Mouse (Mus musculus) kidney, postnatal 0 days (tissue): ENCODE data around the gene Pou6f2. TPM values are rescaled to one million over a fixed set of nuclear protein-coding genes. Genes with fewer than 3 reads are reported as not detected.

Source experiments
- ATAC-seq: fragments of 200-750 bp; cut with Nextera tagmentation; replicated peaks from 2 replicates; pipeline ENCODE4 v1.8.0; 2017; ENCODE audit warnings: low read depth, moderate number of reproducible peaks, moderate TSS enrichment, moderate library complexity; ENCODE audit not compliant: low FRiP score
- DNase-seq: peaks from one replicate; pipeline ENCODE4 v3.0.0-alpha.2; 2016; ENCODE audit warnings: low spot score
- H3K27ac ChIP-seq: fragments of 300-500 bp; sonication (generic); 2 replicates; pipeline ENCODE4 v1.5.1; 2014; ENCODE audit warnings: mild to moderate bottlenecking
- H3K27me3 ChIP-seq: fragments of 300-500 bp; sonication (generic); 2 replicates; pipeline ENCODE4 v1.6.1; 2014; ENCODE audit warnings: low read length, mixed read lengths; ENCODE audit not compliant: insufficient read depth
- H3K36me3 ChIP-seq: fragments of 300-500 bp; sonication (generic); 2 replicates; pipeline ENCODE4 v1.6.1; 2014; ENCODE audit warnings: low read length, mixed read lengths; ENCODE audit not compliant: insufficient read depth
- H3K4me1 ChIP-seq: fragments of 300-500 bp; sonication (generic); replicated peaks from 2 replicates; pipeline ENCODE4 v1.6.1; 2014; ENCODE audit warnings: antibody characterized with exemption, low read length, mixed read lengths; ENCODE audit not compliant: insufficient read depth
- H3K4me2 ChIP-seq: fragments of 300-500 bp; sonication (generic); 2 replicates; pipeline ENCODE4 v1.6.1; 2014; ENCODE audit warnings: mild to moderate bottlenecking, low read length, moderate library complexity, mixed read lengths
- H3K4me3 ChIP-seq: fragments of 300-500 bp; sonication (generic); replicated peaks from 2 replicates; pipeline ENCODE4 v1.5.1; 2014; ENCODE audit warnings: low read depth, low read length
- H3K9ac ChIP-seq: fragments of 300-500 bp; sonication (generic); 2 replicates; pipeline ENCODE4 v1.6.1; 2014; ENCODE audit warnings: low read depth, low read length
- H3K9me3 ChIP-seq: fragments of 300-500 bp; sonication (generic); replicated peaks from 2 replicates; pipeline ENCODE4 v1.6.1; 2016; ENCODE audit warnings: low read length, inconsistent platforms, mixed read lengths
- CTCF ChIP-seq: IDR thresholded peaks from 2 replicates; pipeline ENCODE4 v1.5.1; 2016; ENCODE audit warnings: antibody characterized with exemption, low read depth, mild to moderate bottlenecking, moderate library complexity
- WGBS: fragments of 180-500 bp; shearing (Covaris S2); extraction: QIAGEN DNeasy Blood & Tissue Kit; methylation state at CpG from one replicate; pipeline ENCODE4 v1.1.7; 2014; 5-methylcytosine and 5-hydroxymethylcytosine counted together
- polyA plus RNA-seq: library from polyadenylated mRNA; unstranded; fragments of >200 nt; fragmentation: Nextera tagmentation; extraction: Ambion mirVana; gene quantifications from 2 replicates; pipeline ENCODE4 v1.2.1, GENCODE M21; 2015

The Pou6f2 gene
- polyA plus RNA-seq, 1 experiment from 2014 or later, result 0.20 TPM

- no peak for ATAC-seq
Measured at GRCm38 (mm10) chr13:18281084-18281483, 116.4 kb downstream of the Pou6f2 start.

GRCm38 (mm10) chr13:18253131-18253530 lies 144.4 kb downstream of the Pou6f2 start:
- Histone ChIP-seq H3K27me3 (no peaks in the 10 kb centered on the region), H3K9me3 (no peaks in the 10 kb centered on the region), H3K4me2 (no peak overlapping the region), H3K4me3 (no peak overlapping the region), H3K27ac (no peak overlapping the region), H3K36me3 (no peaks in the 10 kb centered on the region), H3K9ac (no peak overlapping the region), H3K4me1 (no peaks in the 10 kb centered on the region)
- ATAC-seq (no peak), DNase-seq (no peak)
- no peak for TF ChIP-seq CTCF
- 90% methylated on average over 3 of the region's 3 CpGs for WGBS

More at GRCm38 (mm10) chr13:18281084-18281483, 116.4 kb downstream of the Pou6f2 start:
- Histone ChIP-seq H3K9me3 (no peaks in the 10 kb centered on the region), H3K9ac (no peak overlapping the region), H3K4me2 (no peak overlapping the region), H3K27me3 (no peaks in the 10 kb centered on the region), H3K36me3 (no peaks in the 10 kb centered on the region), H3K4me3 (no peak overlapping the region), H3K4me1 (no peaks in the 10 kb centered on the region), H3K27ac (no peak overlapping the region)
- 60% methylated on average over 3 of the region's 3 CpGs for WGBS
- no peak for TF ChIP-seq CTCF
- DNase-seq, result no peak

- peak; percentile 89 for ATAC-seq
- WGBS, result 4% methylated on average over 22 of the region's 22 CpGs
- H3K9me3 ChIP-seq, result no peaks in the 10 kb centered on the region
- H3K27me3 ChIP-seq, result no peaks in the 10 kb centered on the region
- no peak overlapping the region for H3K9ac ChIP-seq
- peak; percentile 89 for DNase-seq
- no peaks in the 10 kb centered on the region for H3K36me3 ChIP-seq
- 0 out of 2 replicates have a peak overlapping the region, but pooled peaks have one; percentile 25 for H3K4me2 ChIP-seq
- H3K4me3 ChIP-seq, result no peak overlapping the region
- H3K27ac ChIP-seq, result no peak overlapping the region
- peak; percentile 50; the same call in 1 of the 2 replicates for TF ChIP-seq CTCF
- no peaks in the 10 kb centered on the region for H3K4me1 ChIP-seq
Measured at GRCm38 (mm10) chr13:18218566-18219234, 178.8 kb downstream of the Pou6f2 start.

GRCm38 (mm10) chr13:18211242-18211641 lies 186.2 kb downstream of the Pou6f2 start:
- no peak overlapping the region for H3K4me2 ChIP-seq
- TF ChIP-seq CTCF, result no peak
- no peaks in the 10 kb centered on the region for H3K27me3 ChIP-seq
- ATAC-seq (no peak), DNase-seq (no peak)
- H3K4me3 ChIP-seq, result no peak overlapping the region
- WGBS, result 93% methylated on average over 14 of the region's 14 CpGs
- H3K9ac ChIP-seq, result no peak overlapping the region
- no peak overlapping the region for H3K27ac ChIP-seq
- H3K9me3 ChIP-seq, result no peaks in the 10 kb centered on the region
- H3K4me1 ChIP-seq, result no peaks in the 10 kb centered on the region
- no peaks in the 10 kb centered on the region for H3K36me3 ChIP-seq

- DNase-seq (peak; percentile 2), ATAC-seq (no peak)
- Histone ChIP-seq H3K27me3 (no peaks in the 10 kb centered on the region), H3K27ac (no peak overlapping the region), H3K4me1 (no peaks in the 10 kb centered on the region), H3K36me3 (no peaks in the 10 kb centered on the region), H3K4me3 (no peak overlapping the region), H3K9ac (no peak overlapping the region), H3K9me3 (no peaks in the 10 kb centered on the region), H3K4me2 (no peak overlapping the region)
- TF ChIP-seq CTCF, result no peak
- WGBS, result 21% methylated on average over 8 of the region's 8 CpGs
Measured at GRCm38 (mm10) chr13:18204476-18205250, 192.8 kb downstream of the Pou6f2 start.

GRCm38 (mm10) chr13:18174003-18174402 lies 223.5 kb downstream of the Pou6f2 start:
- no peaks in the 10 kb centered on the region for H3K9me3 ChIP-seq
- no peak overlapping the region for H3K9ac ChIP-seq
- 51% methylated on average over 3 of the region's 3 CpGs for WGBS
- DNase-seq (peak; percentile 58), ATAC-seq (no peak)
- no peak overlapping the region for H3K4me2 ChIP-seq
- TF ChIP-seq CTCF, result peak; percentile 71
- H3K36me3 ChIP-seq, result no peaks in the 10 kb centered on the region
- H3K27me3 ChIP-seq, result no peaks in the 10 kb centered on the region
- H3K4me3 ChIP-seq, result no peak overlapping the region
- no peaks in the 10 kb centered on the region for H3K4me1 ChIP-seq
- H3K27ac ChIP-seq, result no peak overlapping the region
